Mouse (Mus musculus) brain, embryonic 14.5 days (tissue): ENCODE results near the gene 1810010D01Rik.

ENCODE experiments used
- CTCF ChIP-seq: fragments of 200-500 bp; IDR thresholded peaks from 2 replicates; pipeline ENCODE4 v1.5.1; 2012; ENCODE audit warnings: inconsistent platforms, mild to moderate bottlenecking, moderate library complexity, borderline replicate concordance; ENCODE audit not compliant: insufficient read depth, insufficient read length; ENCODE audit errors: extremely low read depth
- POLR2A ChIP-seq: fragments of 200-500 bp; IDR thresholded peaks from 2 replicates; pipeline ENCODE4 v1.6.1; 2012; ENCODE audit warnings: mild to moderate bottlenecking, inconsistent platforms, borderline replicate concordance; ENCODE audit not compliant: poor library complexity, insufficient read depth, insufficient read length, severe bottlenecking; ENCODE audit errors: extremely low read depth

DNA sequence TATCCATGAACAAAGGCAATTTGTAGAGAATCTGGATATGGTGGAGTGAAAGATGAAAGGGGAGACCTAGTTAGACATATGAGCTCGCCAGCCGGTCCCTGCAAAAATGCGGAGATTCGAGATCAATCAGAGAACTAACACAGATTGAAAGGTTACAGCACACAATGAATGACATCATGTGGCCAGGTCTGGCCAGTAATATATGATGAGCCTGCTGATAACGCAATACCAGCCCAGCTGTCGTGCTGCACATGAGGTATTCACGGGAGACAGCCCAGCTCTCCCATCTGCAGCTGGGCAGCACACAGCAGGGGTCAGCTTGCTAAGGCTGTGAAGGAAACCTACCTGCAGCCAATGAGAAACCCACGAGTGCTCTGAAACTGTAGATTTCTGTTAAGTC is 18.6 kb downstream of the 1810010D01Rik start:
- TF ChIP-seq CTCF (no peak), POLR2A (no peak)
